Mouse (Mus musculus) thymus, postnatal 14 days (tissue): Measurements from ENCODE around the gene Pom121l12.

ENCODE experiments used
- DNase-seq: peaks from one replicate; pipeline ENCODE4 v3.0.0; 2021

Pom121l12 gene

GRCm38 (mm10) chr11:14598976-14599375, at the start of gene Pom121l12:
TSS of gene Pom121l12 (plus strand) at chr11:14599276.
- no peak for DNase-seq

DNA sequence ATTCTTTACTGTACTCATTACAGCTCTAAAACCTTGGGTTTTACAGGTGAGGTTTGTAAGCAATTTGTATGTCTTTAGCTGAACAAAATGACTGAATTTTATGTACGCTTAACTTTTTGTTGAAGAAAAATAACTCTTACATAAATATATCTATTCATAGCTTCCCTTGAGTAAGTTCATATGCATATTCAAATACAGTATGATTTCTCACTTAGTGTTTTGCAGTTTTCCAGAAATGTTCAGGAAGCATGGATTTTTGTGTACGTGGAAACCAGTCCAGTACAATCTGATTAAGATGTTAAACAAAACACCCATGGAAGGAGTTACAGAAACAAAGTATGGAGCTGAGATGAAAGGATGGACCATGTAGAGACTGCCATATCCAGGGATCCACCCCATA, 12.8 kb downstream of the Pom121l12 start:
- DNase-seq = no peak
